ENCODE assay signal across 24 mouse cellular contexts in the genomic region with DNA sequence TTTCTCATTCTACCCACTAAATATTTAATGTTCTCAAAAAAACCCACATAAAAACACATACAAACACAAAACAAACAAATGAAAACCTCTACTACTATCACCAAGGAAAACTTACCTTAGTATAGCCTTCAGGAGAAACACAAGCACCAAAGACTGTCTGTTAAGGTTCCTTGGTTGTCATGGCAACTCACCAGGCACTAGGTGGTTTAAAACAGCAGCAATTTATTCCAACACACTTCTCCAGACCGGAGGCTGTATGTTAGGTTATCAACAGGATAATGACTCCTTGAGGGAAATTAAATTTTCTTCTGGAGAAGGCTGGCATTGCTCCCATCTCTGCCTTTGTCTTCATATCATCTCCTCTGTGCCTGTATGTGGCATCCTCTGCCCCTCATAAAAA.
DNase-seq lines count a peak whose midpoint lies in the region; ATAC-seq and TF ChIP-seq lines count a peak whose summit lies in the region.
"Had no signal": no experiment of that assay in that cellular context is flagged by ENCODE, and none has a peak within 500 bp of the region (broad histone marks: within the 10 kb centered on the region; RNA-seq: fewer than 3 reads in every experiment).

No protein-coding gene starts in this region.

- WGBS in hindbrain, embryonic 15.5 days: 10% methylated on average over 1 of the region's 1 CpGs
- WGBS in hindbrain, embryonic 12.5 days: 53% methylated on average over 1 of the region's 1 CpGs
- WGBS in midbrain, embryonic 15.5 days: 21% methylated on average over 1 of the region's 1 CpGs
- WGBS in midbrain, embryonic 11.5 days: 72% methylated on average over 1 of the region's 1 CpGs
- 20% methylated on average over 1 of the region's 1 CpGs for WGBS in neural tube, embryonic 15.5 days
- 30% methylated on average over 1 of the region's 1 CpGs for WGBS in lung, adult 2 months

- DNase-seq in midbrain, embryonic 11.5 days (ENCODE audit: low spot score, missing footprints): no peak
- DNase-seq in brain, embryonic 14.5 days (ENCODE audit: low read depth): peak; percentile 62
- no peak for DNase-seq in lung, adult 2 months
- DNase-seq: adrenal gland, adult 8-10 months; cerebellum, adult 8-10 months; cerebellum, postnatal 36 days; embryo, embryonic 11 days; kidney, postnatal 36 days; liver; lung, postnatal 4 days; right cerebral cortex, adult 18-20 months; thymus, adult 2 months; thymus, postnatal 4 days had no signal

- H3K27ac ChIP-seq in hindbrain, embryonic 15.5 days (replicated peaks): no peak overlapping the region
- H3K27ac ChIP-seq in hindbrain, embryonic 12.5 days: no peak overlapping the region
- H3K27ac ChIP-seq in midbrain, embryonic 15.5 days: no peak overlapping the region
- no peak overlapping the region for H3K27ac ChIP-seq in midbrain, embryonic 11.5 days (ENCODE audit: low read depth, low read length)
- H3K27ac ChIP-seq in neural tube, embryonic 15.5 days (replicated peaks): no peak overlapping the region
- H3K27ac ChIP-seq: heart, embryonic 10.5 days; kidney, embryonic 15.5 days; limb, embryonic 10.5 days; liver, embryonic 15.5 days; neural tube, embryonic 13.5 days had no signal

- TF ChIP-seq POLR2A in brain, embryonic 14.5 days (IDR thresholded peaks at IDR 0.05; ENCODE audit: borderline replicate concordance, extremely low read depth, insufficient read depth, insufficient read length, poor library complexity, severe bottlenecking): no peak
- no peak for TF ChIP-seq POLR2A in lung, adult 2 months (IDR thresholded peaks at IDR 0.05; ENCODE audit: borderline replicate concordance, extremely low read depth, low read depth, low read length)

- H3K4me2 ChIP-seq in hindbrain, embryonic 15.5 days: no peak overlapping the region
- H3K4me2 ChIP-seq in hindbrain, embryonic 12.5 days (replicated peaks): no peak overlapping the region
- no peak overlapping the region for H3K4me2 ChIP-seq in midbrain, embryonic 15.5 days
- H3K4me2 ChIP-seq in midbrain, embryonic 11.5 days: no peak overlapping the region
- H3K4me2 ChIP-seq in neural tube, embryonic 15.5 days: no peak overlapping the region
- H3K4me2 ChIP-seq: kidney, embryonic 15.5 days; liver, embryonic 15.5 days; neural tube, embryonic 13.5 days had no signal

- H3K4me1 ChIP-seq in hindbrain, embryonic 15.5 days (replicated peaks): no peaks in the 10 kb centered on the region
- no peaks in the 10 kb centered on the region for H3K4me1 ChIP-seq in hindbrain, embryonic 12.5 days
- H3K4me1 ChIP-seq in midbrain, embryonic 15.5 days: no peaks in the 10 kb centered on the region
- H3K4me1 ChIP-seq in midbrain, embryonic 11.5 days (ENCODE audit: control insufficient read depth, insufficient read depth, low read length): no peaks in the 10 kb centered on the region
- no peaks in the 10 kb centered on the region for H3K4me1 ChIP-seq in neural tube, embryonic 15.5 days
- H3K4me1 ChIP-seq in lung, adult 2 months (ENCODE audit: control insufficient read depth, insufficient read depth, low read length): no peaks in the 10 kb centered on the region
- H3K4me1 ChIP-seq: kidney, embryonic 15.5 days; liver, embryonic 15.5 days; neural tube, embryonic 13.5 days had no signal

- ATAC-seq in hindbrain, embryonic 15.5 days (ENCODE audit: low FRiP score, low read depth): peak; percentile 79
- ATAC-seq in hindbrain, embryonic 12.5 days (ENCODE audit: low FRiP score): no peak
- ATAC-seq in midbrain, embryonic 15.5 days (replicated peaks): peak; percentile 88
- ATAC-seq in midbrain, embryonic 11.5 days (ENCODE audit: low FRiP score): no peak
- peak; percentile 87 for ATAC-seq in neural tube, embryonic 15.5 days (ENCODE audit: low FRiP score)
- ATAC-seq: activated CD4-positive, CD25-positive, alpha-beta regulatory T cell, adult 4 months; intestine, embryonic 16.5 days had no signal

- no peak overlapping the region for H3K4me3 ChIP-seq in hindbrain, embryonic 15.5 days
- no peak overlapping the region for H3K4me3 ChIP-seq in hindbrain, embryonic 12.5 days
- no peak overlapping the region for H3K4me3 ChIP-seq in midbrain, embryonic 15.5 days
- no peak overlapping the region for H3K4me3 ChIP-seq in midbrain, embryonic 11.5 days (ENCODE audit: low read depth, low read length)
- H3K4me3 ChIP-seq in neural tube, embryonic 15.5 days (replicated peaks): no peak overlapping the region
- H3K4me3 ChIP-seq in lung, adult 2 months (replicated peaks; ENCODE audit: extremely low read depth, low read depth, low read length): no peak overlapping the region
- H3K4me3 ChIP-seq: heart, embryonic 10.5 days; kidney, embryonic 15.5 days; limb, embryonic 10.5 days; liver, embryonic 15.5 days; neural tube, embryonic 13.5 days had no signal

- no peak for TF ChIP-seq CTCF in brain, embryonic 14.5 days (IDR thresholded peaks at IDR 0.05; ENCODE audit: borderline replicate concordance, extremely low read depth, insufficient read depth, insufficient read length)
- TF ChIP-seq CTCF in lung, adult 2 months (IDR thresholded peaks at IDR 0.05; ENCODE audit: insufficient read depth, low read length): no peak

- no peaks in the 10 kb centered on the region for H3K9me3 ChIP-seq in hindbrain, embryonic 15.5 days
- H3K9me3 ChIP-seq in hindbrain, embryonic 12.5 days (replicated peaks): no peaks in the 10 kb centered on the region
- H3K9me3 ChIP-seq in midbrain, embryonic 15.5 days: no peaks in the 10 kb centered on the region
- no peaks in the 10 kb centered on the region for H3K9me3 ChIP-seq in midbrain, embryonic 11.5 days (ENCODE audit: control insufficient read depth, low read length)
- no peaks in the 10 kb centered on the region for H3K9me3 ChIP-seq in neural tube, embryonic 15.5 days (replicated peaks)
- H3K9me3 ChIP-seq: heart, embryonic 10.5 days; kidney, embryonic 15.5 days; limb, embryonic 10.5 days; liver, embryonic 15.5 days; neural tube, embryonic 13.5 days had no signal

- H3K36me3 ChIP-seq in hindbrain, embryonic 15.5 days: no peaks in the 10 kb centered on the region
- H3K36me3 ChIP-seq in hindbrain, embryonic 12.5 days: no peaks in the 10 kb centered on the region
- no peaks in the 10 kb centered on the region for H3K36me3 ChIP-seq in midbrain, embryonic 15.5 days (replicated peaks)
- no peaks in the 10 kb centered on the region for H3K36me3 ChIP-seq in midbrain, embryonic 11.5 days (ENCODE audit: control insufficient read depth, insufficient read depth, low read length)
- no peaks in the 10 kb centered on the region for H3K36me3 ChIP-seq in neural tube, embryonic 15.5 days
- H3K36me3 ChIP-seq: heart, embryonic 10.5 days; kidney, embryonic 15.5 days; limb, embryonic 10.5 days; liver, embryonic 15.5 days; neural tube, embryonic 13.5 days had no signal

- H3K9ac ChIP-seq in hindbrain, embryonic 15.5 days: no peak overlapping the region
- H3K9ac ChIP-seq in hindbrain, embryonic 12.5 days: no peak overlapping the region
- H3K9ac ChIP-seq in midbrain, embryonic 15.5 days: no peak overlapping the region
- no peak overlapping the region for H3K9ac ChIP-seq in midbrain, embryonic 11.5 days (ENCODE audit: low read length)
- H3K9ac ChIP-seq in neural tube, embryonic 15.5 days (replicated peaks): no peak overlapping the region
- H3K9ac ChIP-seq: kidney, embryonic 15.5 days; liver, embryonic 15.5 days; neural tube, embryonic 13.5 days had no signal

- H3K27me3 ChIP-seq in hindbrain, embryonic 15.5 days: no peaks in the 10 kb centered on the region
- no peaks in the 10 kb centered on the region for H3K27me3 ChIP-seq in hindbrain, embryonic 12.5 days
- H3K27me3 ChIP-seq in midbrain, embryonic 15.5 days (replicated peaks): no peaks in the 10 kb centered on the region
- H3K27me3 ChIP-seq in midbrain, embryonic 11.5 days (ENCODE audit: control insufficient read depth, insufficient read depth, low read length): no peaks in the 10 kb centered on the region
- no peaks in the 10 kb centered on the region for H3K27me3 ChIP-seq in neural tube, embryonic 15.5 days (replicated peaks)
- H3K27me3 ChIP-seq: kidney, embryonic 15.5 days; liver, embryonic 15.5 days; neural tube, embryonic 13.5 days had no signal

Comparison
In these comparisons a context has a peak if more than half of its experiments do, and no peak if none do; other contexts are left out.
1. ATAC-seq: peak in hindbrain, embryonic 15.5 days (single experiment), midbrain, embryonic 15.5 days (single experiment) and neural tube, embryonic 15.5 days (single experiment); none in hindbrain, embryonic 12.5 days (single experiment) and midbrain, embryonic 11.5 days (single experiment).